Mouse (Mus musculus): ENCODE data around the gene Myocos.
"Not testable (repeated sequence)": the region's sequence is repeated elsewhere in the genome, so short reads cannot be mapped to it uniquely, and the experiment has no call there.

Myocos gene

GRCm38 (mm10) chr1:162628326-162628725 is 29.7 kb downstream of the Myocos start:
- CTCF ChIA-PET, POLR2A ChIA-PET: not testable (repeated sequence)

- CTCF ChIA-PET, POLR2A ChIA-PET: not testable (repeated sequence)
Observed at GRCm38 (mm10) chr1:162627821-162628220, 30.2 kb downstream of the Myocos start.

- CTCF ChIA-PET: no interaction called here
- POLR2A ChIA-PET: interaction anchor here in 1 of 4 experiments (1.8 kb wide), 1 partner anchor 54 kb away, joined by 3 read pairs; no protein-coding TSS in a partner anchor
Observed at GRCm38 (mm10) chr1:162625229-162625628, 32.8 kb downstream of the Myocos start.

- ChIA-PET POLR2A (interaction anchor here in 1 of 4 experiments (0.6 to 1.8 kb wide), 2 partner anchors 52 to 236 kb away, joined by 3 read pairs; no protein-coding TSS in a partner anchor), CTCF (no interaction called here)
Observed at GRCm38 (mm10) chr1:162623895-162624294, 34.1 kb downstream of the Myocos start.

GRCm38 (mm10) chr1:162620487-162620886 is 37.5 kb downstream of the Myocos start:
- POLR2A ChIA-PET: interaction anchor here in 2 of 4 experiments (0.7 to 1.6 kb wide), 6 partner anchors 9 to 72 kb away, joined by 3 to 4 read pairs (median 4); partner anchors contain the start of gene Mettl13 (in 1 of the 2)
- CTCF ChIA-PET: interaction anchor here (0.5 to 2.2 kb wide), 26 partner anchors 9 to 1158 kb away, joined by 3 to 17 read pairs (median 4); partner anchors contain the start of genes Mettl13 (in 1 of the 4) and Vamp4 (in 1 of the 4)

GRCm38 (mm10) chr1:162615511-162615910 is 42.5 kb downstream of the Myocos start:
- POLR2A ChIA-PET: no interaction called here
- CTCF ChIA-PET: no interaction called here

- CTCF ChIA-PET: interaction anchor here in 2 of 4 experiments (0.6 to 1.8 kb wide), 2 partner anchors 9 to 269 kb away, joined by 3 to 9 read pairs; no protein-coding TSS in a partner anchor
- POLR2A ChIA-PET: interaction anchor here in 2 of 4 experiments (1.1 to 1.8 kb wide), 3 partner anchors 9 to 54 kb away, joined by 3 to 5 read pairs (median 4); no protein-coding TSS in a partner anchor
Observed at GRCm38 (mm10) chr1:162611191-162611590, 46.8 kb downstream of the Myocos start.

GRCm38 (mm10) chr1:162609633-162610250 is 48.3 kb downstream of the Myocos start:
- ChIA-PET POLR2A (interaction anchor here in 3 of 4 experiments (0.6 to 1.5 kb wide), 5 partner anchors 10 to 56 kb away, joined by 3 to 5 read pairs (median 3); no protein-coding TSS in a partner anchor), CTCF (no interaction called here)

- ChIA-PET POLR2A (interaction anchor here in 1 of 4 experiments (0.7 kb wide), 1 partner anchor 708 kb away, joined by 4 read pairs; no protein-coding TSS in a partner anchor), CTCF (no interaction called here)
Observed at GRCm38 (mm10) chr1:162608127-162608526, 49.9 kb downstream of the Myocos start.

- CTCF ChIA-PET: no interaction called here
Observed at GRCm38 (mm10) chr1:162601288-162601687, 56.7 kb downstream of the Myocos start.

GRCm38 (mm10) chr1:162599617-162600016 is 58.4 kb downstream of the Myocos start:
- POLR2A ChIA-PET: no interaction called here
- CTCF ChIA-PET: no interaction called here

More at GRCm38 (mm10) chr1:162601288-162601687, 56.7 kb downstream of the Myocos start:
- POLR2A ChIA-PET: interaction anchor here in 3 of 4 experiments (0.6 to 1.4 kb wide), 4 partner anchors 12 to 71 kb away, joined by 3 to 5 read pairs (median 4); partner anchors contain the start of gene Vamp4 (in 1 of the 3)

GRCm38 (mm10) chr1:162597379-162598102 is 60.5 kb downstream of the Myocos start:
- POLR2A ChIA-PET: interaction anchor here in 1 of 4 experiments (1.2 kb wide), 1 partner anchor 8 kb away, joined by 3 read pairs; no protein-coding TSS in a partner anchor
- CTCF ChIA-PET: no interaction called here

Measured in embryonic stem cell, embryonic (primary cell).